Mouse (Mus musculus) megakaryocyte, embryonic 14.5 days (primary cell): ENCODE results near the gene Cish.

ENCODE experiments used
- FLI1 ChIP-seq: IDR thresholded peaks from 2 replicates; pipeline ENCODE4 v1.6.1; 2012; ENCODE audit warnings: low read length, inconsistent platforms, mixed read lengths
- GATA1 ChIP-seq: IDR thresholded peaks from 3 replicates; pipeline ENCODE4 v1.6.1; 2012; ENCODE audit warnings: mixed read lengths, low read length, inconsistent platforms, borderline replicate concordance

DNA sequence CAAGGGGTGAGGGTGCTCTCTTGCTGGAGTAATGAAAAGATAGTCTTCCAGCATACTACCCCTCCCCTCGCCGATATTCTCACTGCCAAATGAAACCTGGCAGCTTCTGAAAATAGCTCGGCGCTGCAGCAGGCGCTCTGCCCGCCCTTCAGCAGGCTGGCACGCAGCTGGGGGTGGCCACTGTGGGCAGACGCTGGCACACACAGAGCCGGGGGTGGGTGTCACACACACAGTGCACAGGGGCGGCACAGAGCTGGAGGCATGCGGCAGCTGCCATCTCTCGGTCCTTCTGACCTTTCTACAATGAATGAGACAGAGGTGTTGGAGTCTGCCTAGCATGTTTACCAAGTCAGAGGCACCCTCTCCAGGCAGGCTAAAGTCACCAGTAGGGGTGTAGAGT is 41.4 kb upstream of the Cish start:
- no peak for TF ChIP-seq GATA1
- TF ChIP-seq FLI1 = no peak
